Comparison of ENCODE assay signal across 8 mouse cellular contexts in genomic region chr17:69438486-69438885, GRCm38 (mm10). TPM values are rescaled to one million over a fixed set of nuclear protein-coding genes. Genes with fewer than 3 reads are reported as not detected.
DNase-seq lines count a peak whose midpoint lies in the region; ATAC-seq lines count a peak whose summit lies in the region.
"Had no signal": no experiment of that assay in that cellular context is flagged by ENCODE, and none has a peak within 500 bp of the region (broad histone marks: within the 10 kb centered on the region; RNA-seq: fewer than 3 reads in every experiment).

No protein-coding gene starts in this region.

- 34% methylated on average over 14 of the region's 14 CpGs for WGBS in lung, embryonic 16.5 days
- WGBS in forebrain, embryonic 15.5 days: 36% methylated on average over 14 of the region's 14 CpGs
- whole genome bisulfite sequencing in limb, embryonic 13.5 days: 36% methylated on average over 14 of the region's 14 CpGs
- WGBS in stomach, embryonic 16.5 days: 33% methylated on average over 14 of the region's 14 CpGs

- peaks cover 24% of the 10 kb centered on the region for H3K27me3 ChIP-seq in lung, embryonic 16.5 days (ENCODE audit: control insufficient read depth, insufficient read depth, low read depth, low read length)
- peaks cover 36% of the 10 kb centered on the region for H3K27me3 ChIP-seq in forebrain, embryonic 15.5 days
- H3K27me3 ChIP-seq in limb, embryonic 13.5 days: peaks cover 68% of the 10 kb centered on the region
- H3K27me3 ChIP-seq in stomach, embryonic 16.5 days (ENCODE audit: control insufficient read depth, insufficient read depth, low read length): peaks cover 30% of the 10 kb centered on the region

- ATAC-seq in lung, embryonic 16.5 days (ENCODE audit: low read depth): no peak
- no peak for ATAC-seq in forebrain, embryonic 15.5 days (replicated peaks)
- no peak for ATAC-seq in limb, embryonic 13.5 days (ENCODE audit: low FRiP score, low read depth)
- ATAC-seq in stomach, embryonic 16.5 days (ENCODE audit: insufficient read depth, low FRiP score): no peak

- DNase-seq in lung, postnatal 36 days: no peak
- DNase-seq in T-cell, adult 2 months (ENCODE audit: low spot score): no peak
- no peak for DNase-seq in left cerebral cortex, adult 11 months (ENCODE audit: low spot score)

- no peak overlapping the region for H3K27ac ChIP-seq in lung, embryonic 16.5 days (ENCODE audit: low read length)
- H3K27ac ChIP-seq in forebrain, embryonic 15.5 days (replicated peaks): no peak overlapping the region
- H3K27ac ChIP-seq in limb, embryonic 13.5 days: no peak overlapping the region
- no peak overlapping the region for H3K27ac ChIP-seq in stomach, embryonic 16.5 days (ENCODE audit: low read length)

- H3K9me3 ChIP-seq in lung, embryonic 16.5 days (ENCODE audit: control insufficient read depth, low read length): no peaks in the 10 kb centered on the region
- H3K9me3 ChIP-seq in forebrain, embryonic 15.5 days: no peaks in the 10 kb centered on the region
- no peaks in the 10 kb centered on the region for H3K9me3 ChIP-seq in limb, embryonic 13.5 days
- no peaks in the 10 kb centered on the region for H3K9me3 ChIP-seq in stomach, embryonic 16.5 days (replicated peaks; ENCODE audit: control insufficient read depth, low read length)

- no peaks in the 10 kb centered on the region for H3K36me3 ChIP-seq in lung, embryonic 16.5 days (ENCODE audit: control insufficient read depth, insufficient read depth, low read length)
- H3K36me3 ChIP-seq in forebrain, embryonic 15.5 days: no peaks in the 10 kb centered on the region
- H3K36me3 ChIP-seq in limb, embryonic 13.5 days: no peaks in the 10 kb centered on the region
- no peaks in the 10 kb centered on the region for H3K36me3 ChIP-seq in stomach, embryonic 16.5 days (ENCODE audit: control insufficient read depth, insufficient read depth, low read length)

- no peak overlapping the region for H3K9ac ChIP-seq in lung, embryonic 16.5 days (ENCODE audit: low read length)
- H3K9ac ChIP-seq in forebrain, embryonic 15.5 days (replicated peaks): 0 out of 2 replicates have a peak overlapping the region, but pooled peaks have one; percentile 46
- no peak overlapping the region for H3K9ac ChIP-seq in limb, embryonic 13.5 days
- no peak overlapping the region for H3K9ac ChIP-seq in stomach, embryonic 16.5 days (ENCODE audit: low read length)

- H3K4me1 ChIP-seq in lung, embryonic 16.5 days (replicated peaks; ENCODE audit: control insufficient read depth, insufficient read depth, low read length): peaks cover 3% of the 10 kb centered on the region; the same call in 1 of the 2 replicates
- H3K4me1 ChIP-seq in forebrain, embryonic 15.5 days: peaks cover 16% of the 10 kb centered on the region
- peaks cover 14% of the 10 kb centered on the region for H3K4me1 ChIP-seq in limb, embryonic 13.5 days
- peaks cover 7% of the 10 kb centered on the region; the same call in 1 of the 2 replicates for H3K4me1 ChIP-seq in stomach, embryonic 16.5 days (ENCODE audit: control insufficient read depth, insufficient read depth, low read length)

- peak overlapping the region; percentile 39; the same call in 1 of the 2 replicates for H3K4me3 ChIP-seq in lung, embryonic 16.5 days (ENCODE audit: low read length)
- peak overlapping the region; percentile 67 for H3K4me3 ChIP-seq in forebrain, embryonic 15.5 days
- H3K4me3 ChIP-seq in limb, embryonic 13.5 days: peak overlapping the region; percentile 40
- peak overlapping the region; percentile 35; the same call in 1 of the 2 replicates for H3K4me3 ChIP-seq in stomach, embryonic 16.5 days (replicated peaks; ENCODE audit: low read length)

- peak overlapping the region; percentile 63 for H3K4me2 ChIP-seq in lung, embryonic 16.5 days (ENCODE audit: low read depth, low read length)
- H3K4me2 ChIP-seq in forebrain, embryonic 15.5 days (replicated peaks): peak overlapping the region; percentile 98
- peak overlapping the region; percentile 69 for H3K4me2 ChIP-seq in limb, embryonic 13.5 days (replicated peaks)
- H3K4me2 ChIP-seq in stomach, embryonic 16.5 days (ENCODE audit: low read depth, low read length): peak overlapping the region; percentile 52

RNA-seq across cellular contexts. Expression of gene Akain1, which starts 0.6 kb away (rescaled TPM):
- not detected in 2 replicates for polyA plus RNA-seq in lung, embryonic 16.5 days (2015; fragmentation: Nextera tagmentation; extraction: Ambion mirVana)
- polyA plus RNA-seq in forebrain, embryonic 15.5 days (2015; fragmentation: Nextera tagmentation; extraction: Ambion mirVana): 0.13 and 0.36 TPM in 2 replicates
- polyA plus RNA-seq in limb, embryonic 13.5 days (2015; fragmentation: Nextera tagmentation; extraction: Ambion mirVana): not detected in 2 replicates
- polyA plus RNA-seq in stomach, embryonic 16.5 days (2015; fragmentation: Nextera tagmentation; extraction: Ambion mirVana): not detected in 2 replicates
- polyA plus RNA-seq: liver, adult 2 months had no signal

RNA-seq across cellular contexts. Expression of gene Zbtb14, which starts 55.6 kb away (rescaled TPM):
- 23.2 and 23.8 TPM in 2 replicates for polyA plus RNA-seq in lung, embryonic 16.5 days (2015; fragmentation: Nextera tagmentation; extraction: Ambion mirVana)
- polyA plus RNA-seq in forebrain, embryonic 15.5 days (2015; fragmentation: Nextera tagmentation; extraction: Ambion mirVana): 36.3 and 38.2 TPM in 2 replicates
- polyA plus RNA-seq in limb, embryonic 13.5 days (2015; fragmentation: Nextera tagmentation; extraction: Ambion mirVana): 25.0 and 26.2 TPM in 2 replicates
- 17.1 and 19.3 TPM in 2 replicates for polyA plus RNA-seq in stomach, embryonic 16.5 days (2015; fragmentation: Nextera tagmentation; extraction: Ambion mirVana)
